Mouse (Mus musculus) spleen, adult 2 months (tissue): Measurements from ENCODE around the gene Slc44a4. TPM values are rescaled to one million over a fixed set of nuclear protein-coding genes. Genes with fewer than 3 reads are reported as not detected.
"Not testable (repeated sequence)": the region's sequence is repeated elsewhere in the genome, so short reads cannot be mapped to it uniquely, and the experiment has no call there.

ENCODE experiments used
- DNase-seq, 2 experiments: peaks; one replicate each; pipeline versions ENCODE4 v3.0.0 to v3.0.0-alpha.2; 2012 to 2021; ENCODE audit warnings: low spot score in 2 of 2, low read depth in 1 of 2
- H3K27ac ChIP-seq: fragments of 200-500 bp; 2 replicates; pipeline ENCODE4 v1.5.1; 2012; ENCODE audit warnings: low read length, inconsistent platforms; ENCODE audit not compliant: insufficient read depth
- H3K27me3 ChIP-seq: fragments of 200-500 bp; 2 replicates; pipeline ENCODE4 v1.6.1; 2012; ENCODE audit warnings: mild to moderate bottlenecking, moderate library complexity, low read length, inconsistent platforms; ENCODE audit not compliant: control insufficient read depth, insufficient read depth
- H3K36me3 ChIP-seq: fragments of 200-500 bp; 2 replicates; pipeline ENCODE4 v1.6.1; 2012; ENCODE audit warnings: mild to moderate bottlenecking, low read length, inconsistent platforms; ENCODE audit not compliant: control insufficient read depth, insufficient read depth
- H3K4me1 ChIP-seq: fragments of 200-500 bp; 2 replicates; pipeline ENCODE4 v1.6.1; 2011; ENCODE audit warnings: inconsistent platforms; ENCODE audit not compliant: control insufficient read depth, insufficient read depth, insufficient read length
- H3K4me3 ChIP-seq: fragments of 200-500 bp; 2 replicates; pipeline ENCODE4 v1.5.1; 2011; ENCODE audit warnings: mild to moderate bottlenecking, inconsistent platforms; ENCODE audit not compliant: insufficient read depth, insufficient read length; ENCODE audit errors: extremely low read depth
- CTCF ChIP-seq: fragments of 200-500 bp; IDR thresholded peaks from 2 replicates; pipeline ENCODE4 v1.5.1; 2011; ENCODE audit warnings: mild to moderate bottlenecking, inconsistent platforms; ENCODE audit not compliant: insufficient read depth, insufficient read length, insufficient replicate concordance; ENCODE audit errors: extremely low read depth
- POLR2A ChIP-seq: fragments of 200-500 bp; IDR thresholded peaks from 2 replicates; pipeline ENCODE4 v1.6.1; 2011; ENCODE audit warnings: low read depth, low read length, inconsistent platforms
- WGBS: fragments of 180-500 bp; shearing (Covaris S2); methylation state at CpG from one replicate; pipeline ENCODE4 v1.1.7; 2018; 5-methylcytosine and 5-hydroxymethylcytosine counted together
- polyA plus RNA-seq: library from polyadenylated mRNA; depleted of rRNA; stranded (reverse); fragments of >200 nt; gene quantifications from 2 replicates; pipeline ENCODE4 v1.2.3, GENCODE M21; 2012; rRNA removed

Gene Slc44a4
- polyA plus RNA-seq, 1 experiment: 0.08 TPM

GRCm38 (mm10) chr17:34972069-34972749, 57.9 kb downstream of the Slc44a4 start, which contains the start of the genes Hspa1a and Hspa1l:
Hspa1a (minus strand) TSS chr17:34972156.
Hspa1l (plus strand) TSS chr17:34972703.
- H3K27me3 ChIP-seq, H3K4me1 ChIP-seq, H3K36me3 ChIP-seq: not testable (repeated sequence)
- peak within 1 kb of the TSS; percentile 51 for H3K4me3 ChIP-seq
- DNase-seq: peak; percentile 52 to 71
- peak within 1 kb of the TSS; percentile 22; the same call in 1 of the 2 replicates for H3K27ac ChIP-seq
- under 1% methylated on average over 28 of the region's 33 CpGs for WGBS

DNA sequence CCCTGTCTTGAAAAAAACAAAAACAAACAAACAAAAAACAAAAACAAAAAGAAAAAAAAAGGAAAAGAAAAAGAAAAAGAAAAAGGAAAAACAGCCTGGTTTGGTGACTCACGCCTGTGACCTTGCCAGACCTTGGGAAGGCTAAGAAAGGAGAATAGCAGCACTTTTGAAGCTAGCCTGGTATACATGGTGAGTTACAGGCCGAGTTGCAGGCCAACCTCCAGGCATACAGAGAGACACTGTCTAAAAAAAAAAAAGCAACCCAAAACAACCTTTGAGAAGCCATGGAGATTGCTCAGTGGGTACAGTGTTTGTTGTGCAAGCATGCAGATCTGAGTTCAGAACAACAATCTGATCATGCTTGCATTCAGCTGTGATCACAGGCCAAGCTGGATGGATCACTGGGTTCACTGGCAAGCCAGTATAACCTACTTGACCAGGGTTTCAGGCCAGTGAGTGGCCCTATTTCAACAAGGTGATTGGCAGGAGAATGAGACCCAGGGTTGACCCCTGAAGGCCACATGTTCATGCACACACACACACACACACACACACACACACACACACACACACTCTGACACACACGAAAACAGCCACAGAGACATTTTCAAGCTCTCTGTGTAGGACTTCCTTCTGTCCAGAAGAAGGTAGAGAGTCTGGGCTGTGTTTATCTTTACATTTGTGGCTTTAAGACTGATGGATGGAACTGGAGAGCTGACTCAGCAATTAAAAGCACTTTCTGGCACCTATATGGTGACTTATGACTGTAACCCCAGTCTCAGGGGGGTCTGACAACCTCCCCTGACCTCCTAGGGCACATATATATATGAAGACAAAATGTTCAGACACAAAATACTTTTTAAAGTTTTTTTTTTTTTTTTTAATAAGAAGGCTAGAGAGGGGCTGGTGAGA, 61.6 kb downstream of the Slc44a4 start:
- Histone ChIP-seq H3K27me3 (no peaks in the 10 kb centered on the region), H3K36me3 (no peaks in the 10 kb centered on the region), H3K4me1 (peaks cover under 1% of the 10 kb centered on the region; the same call in 1 of the 2 replicates), H3K27ac (no peak overlapping the region), H3K4me3 (no peak overlapping the region)
- TF ChIP-seq POLR2A (no peak), CTCF (no peak)
- WGBS: 83% methylated on average over 3 of the region's 3 CpGs
- DNase-seq: no peak

GRCm38 (mm10) chr17:34977000-34977399, 62.7 kb downstream of the Slc44a4 start:
- WGBS: 95% methylated on average over 20 of the region's 20 CpGs
- TF ChIP-seq CTCF (no peak), POLR2A (no peak)
- Histone ChIP-seq H3K36me3 (no peaks in the 10 kb centered on the region), H3K27ac (no peak overlapping the region), H3K4me1 (peaks cover 2% of the 10 kb centered on the region; the same call in 1 of the 2 replicates), H3K4me3 (no peak overlapping the region), H3K27me3 (no peaks in the 10 kb centered on the region)
- no peak for DNase-seq

- WGBS: 96% methylated on average over 27 of the region's 27 CpGs
- no peak overlapping the region for H3K27ac ChIP-seq
- no peak for TF ChIP-seq CTCF
- no peak for TF ChIP-seq POLR2A
- DNase-seq: no peak
- H3K36me3 ChIP-seq: no peaks in the 10 kb centered on the region
- H3K4me1 ChIP-seq: peaks cover 4% of the 10 kb centered on the region; the same call in 1 of the 2 replicates
- no peak overlapping the region for H3K4me3 ChIP-seq
- no peaks in the 10 kb centered on the region for H3K27me3 ChIP-seq
Measured at GRCm38 (mm10) chr17:34978239-34978638, 64.0 kb downstream of the Slc44a4 start.

GRCm38 (mm10) chr17:34979631-34980030, 65.4 kb downstream of the Slc44a4 start:
- WGBS: 94% methylated on average over 4 of the region's 4 CpGs
- H3K27ac ChIP-seq: no peak overlapping the region
- no peak for DNase-seq
- no peaks in the 10 kb centered on the region for H3K36me3 ChIP-seq
- peaks cover 4% of the 10 kb centered on the region; the same call in 1 of the 2 replicates for H3K4me1 ChIP-seq
- TF ChIP-seq CTCF (no peak), POLR2A (no peak)
- no peak overlapping the region for H3K4me3 ChIP-seq
- H3K27me3 ChIP-seq: no peaks in the 10 kb centered on the region

Other genes starting within 250 kb of the Slc44a4 start
- 34.1 and 34.4 TPM in 2 replicates for gene Tnxb, start 243.9 kb upstream of the Slc44a4 start, polyA plus RNA-seq
- 63.4 and 68.8 TPM in 2 replicates for gene C4b, start 170.6 kb upstream of the Slc44a4 start, polyA plus RNA-seq
- gene Cyp21a1, start 109.9 kb upstream of the Slc44a4 start, polyA plus RNA-seq: 3.7 and 5.4 TPM in 2 replicates
- gene Stk19, start 77.5 kb upstream of the Slc44a4 start, polyA plus RNA-seq: 31.6 and 37.7 TPM in 2 replicates
- 54.2 and 68.3 TPM in 2 replicates for gene Dxo, start 77.4 kb upstream of the Slc44a4 start, polyA plus RNA-seq
- 81.7 and 110 TPM in 2 replicates for gene Skiv2l, start 64.3 kb upstream of the Slc44a4 start, polyA plus RNA-seq
- gene Nelfe, start 64.1 kb upstream of the Slc44a4 start, polyA plus RNA-seq: 14.1 and 15.0 TPM in 2 replicates
- 22.8 and 25.3 TPM in 2 replicates for gene Cfb, start 51.9 kb upstream of the Slc44a4 start, polyA plus RNA-seq
- gene Zbtb12, start 35.0 kb upstream of the Slc44a4 start, polyA plus RNA-seq: 12.0 and 13.1 TPM in 2 replicates
- 0.04 TPM in 1 of 2 replicates, not detected in the other for gene Gm20547, start 32.4 kb upstream of the Slc44a4 start, polyA plus RNA-seq
- 15.9 and 16.0 TPM in 2 replicates for gene C2, start 16.2 kb upstream of the Slc44a4 start, polyA plus RNA-seq
- 200 and 246 TPM in 2 replicates for gene Ehmt2, start 16.0 kb upstream of the Slc44a4 start, polyA plus RNA-seq
- gene Neu1, start 16.8 kb downstream of the Slc44a4 start, polyA plus RNA-seq: 45.8 and 47.5 TPM in 2 replicates
- gene Hspa1b, start 44.8 kb downstream of the Slc44a4 start, polyA plus RNA-seq: 7.6 and 12.5 TPM in 2 replicates
- not detected in 2 replicates for gene Gm20481, start 55.4 kb downstream of the Slc44a4 start, polyA plus RNA-seq
- gene Hspa1a, start 57.7 kb downstream of the Slc44a4 start, polyA plus RNA-seq: 4.2 and 6.7 TPM in 2 replicates
- gene Hspa1l, start 58.2 kb downstream of the Slc44a4 start, polyA plus RNA-seq: 0.05 and 0.06 TPM in 2 replicates
- 60.7 and 65.2 TPM in 2 replicates for gene Lsm2, start 67.4 kb downstream of the Slc44a4 start, polyA plus RNA-seq
- gene Vars, start 86.5 kb downstream of the Slc44a4 start, polyA plus RNA-seq: 489 and 697 TPM in 2 replicates
- 0.72 and 0.90 TPM in 2 replicates for gene Vwa7, start 102.1 kb downstream of the Slc44a4 start, polyA plus RNA-seq
- gene Sapcd1, start 113.5 kb downstream of the Slc44a4 start, polyA plus RNA-seq: 7.3 and 14.7 TPM in 2 replicates
- gene Msh5, start 132.3 kb downstream of the Slc44a4 start, polyA plus RNA-seq: 8.6 and 9.5 TPM in 2 replicates
- 123 and 134 TPM in 2 replicates for gene Clic1, start 135.5 kb downstream of the Slc44a4 start, polyA plus RNA-seq
- 18.4 and 18.9 TPM in 2 replicates for gene Ddah2, start 144.6 kb downstream of the Slc44a4 start, polyA plus RNA-seq
- 0.47 and 0.59 TPM in 2 replicates for gene Ly6g6c, start 150.9 kb downstream of the Slc44a4 start, polyA plus RNA-seq
- 4.8 and 5.6 TPM in 2 replicates for gene Mpig6b, start 151.7 kb downstream of the Slc44a4 start, polyA plus RNA-seq
- 0.31 and 0.39 TPM in 2 replicates for gene Ly6g6e, start 162.4 kb downstream of the Slc44a4 start, polyA plus RNA-seq
- gene Ly6g6d, start 163.6 kb downstream of the Slc44a4 start, polyA plus RNA-seq: 1.3 and 1.8 TPM in 2 replicates
- 7.8 and 9.7 TPM in 2 replicates for gene Ly6g6f, start 171.1 kb downstream of the Slc44a4 start, polyA plus RNA-seq
- gene Abhd16a, start 174.8 kb downstream of the Slc44a4 start, polyA plus RNA-seq: 119 and 154 TPM in 2 replicates
- gene Ly6g5c, start 193.8 kb downstream of the Slc44a4 start, polyA plus RNA-seq: not detected in 2 replicates
- gene Ly6g5b, start 201.0 kb downstream of the Slc44a4 start, polyA plus RNA-seq: 2.4 and 2.9 TPM in 2 replicates
- 20.9 and 29.9 TPM in 2 replicates for gene Gpank1, start 207.0 kb downstream of the Slc44a4 start, polyA plus RNA-seq
- gene Csnk2b, start 207.6 kb downstream of the Slc44a4 start, polyA plus RNA-seq: 176 and 238 TPM in 2 replicates
- gene D17H6S53E, start 211.9 kb downstream of the Slc44a4 start, polyA plus RNA-seq: 6.8 and 10.0 TPM in 2 replicates
- 0.12 and 0.18 TPM in 2 replicates for gene Apom, start 217.6 kb downstream of the Slc44a4 start, polyA plus RNA-seq
- gene Bag6, start 220.7 kb downstream of the Slc44a4 start, polyA plus RNA-seq: 166 and 202 TPM in 2 replicates